Mouse (Mus musculus) hindbrain, embryonic 10.5 days (tissue): ENCODE measurements around the gene Slc2a1. TPM values are rescaled to one million over a fixed set of nuclear protein-coding genes. Genes with fewer than 3 reads are reported as not detected.

Experiments
- DNase-seq: peaks from one replicate; pipeline ENCODE4 v3.0.0-alpha.2; 2017; ENCODE audit warnings: low spot score
- H3K27ac ChIP-seq: fragments of 300-500 bp; sonication (generic); 2 replicates; pipeline ENCODE4 v1.5.1; 2016; ENCODE audit warnings: mild to moderate bottlenecking, moderate library complexity
- H3K27me3 ChIP-seq: fragments of 300-500 bp; sonication (generic); 2 replicates; pipeline ENCODE4 v1.6.1; 2016; ENCODE audit warnings: mild to moderate bottlenecking; ENCODE audit not compliant: poor library complexity, insufficient read depth, severe bottlenecking
- H3K36me3 ChIP-seq: fragments of 300-500 bp; sonication (generic); 2 replicates; pipeline ENCODE4 v1.6.1; 2016; ENCODE audit warnings: mild to moderate bottlenecking, moderate library complexity
- H3K4me1 ChIP-seq: fragments of 300-500 bp; sonication (generic); replicated peaks from 2 replicates; pipeline ENCODE4 v1.6.1; 2016; ENCODE audit warnings: mild to moderate bottlenecking
- H3K4me3 ChIP-seq: fragments of 300-500 bp; sonication (generic); 2 replicates; pipeline ENCODE4 v1.5.1; 2016; ENCODE audit warnings: mild to moderate bottlenecking, moderate library complexity
- H3K9me3 ChIP-seq: fragments of 300-500 bp; sonication (generic); 2 replicates; pipeline ENCODE4 v1.6.1; 2016; ENCODE audit warnings: mild to moderate bottlenecking, moderate library complexity
- WGBS: fragments of 180-500 bp; shearing (Covaris S2); methylation state at CpG from one replicate; pipeline ENCODE4 v1.1.7; 2016; 5-methylcytosine and 5-hydroxymethylcytosine counted together
- polyA plus RNA-seq: library from polyadenylated mRNA; unstranded; fragments of >200 nt; fragmentation: Nextera tagmentation; extraction: Ambion mirVana; gene quantifications from 2 replicates; pipeline ENCODE4 v1.2.1, GENCODE M21; 2016

The Slc2a1 gene
- polyA plus RNA-seq, 1 experiment from 2014 or later = 153 TPM

DNA sequence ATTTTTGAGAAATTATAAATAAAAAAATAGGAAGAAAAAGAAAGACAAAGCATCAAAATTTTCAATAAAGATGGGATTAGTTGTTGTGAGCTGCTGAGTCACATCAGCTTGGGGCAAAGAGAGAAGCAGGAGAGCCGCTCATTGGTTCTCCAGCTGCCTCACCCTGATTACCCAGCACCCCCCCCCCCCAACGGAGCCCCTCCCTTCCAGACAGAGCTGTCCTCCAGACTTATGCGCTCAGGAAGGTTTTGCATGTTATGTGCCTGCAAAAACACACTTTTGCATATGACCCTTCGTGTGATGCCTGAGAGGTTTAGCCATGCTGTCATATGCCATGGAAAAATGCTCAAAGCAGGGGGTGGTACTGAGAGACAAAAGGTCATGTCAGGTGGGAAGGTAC, 3.7 kb upstream of the Slc2a1 start:
- no peaks in the 10 kb centered on the region for H3K9me3 ChIP-seq
- peaks cover 43% of the 10 kb centered on the region for H3K4me1 ChIP-seq
- peak overlapping the region; percentile 81 for H3K27ac ChIP-seq
- WGBS = 43% methylated on average over 4 of the region's 4 CpGs
- no peaks in the 10 kb centered on the region for H3K36me3 ChIP-seq
- H3K27me3 ChIP-seq = 0 out of 2 replicates have a peak, but pooled peaks cover 5% of the 10 kb centered on the region
- DNase-seq = no peak
- peak overlapping the region; percentile 50; the same call in 1 of the 2 replicates for H3K4me3 ChIP-seq

DNA sequence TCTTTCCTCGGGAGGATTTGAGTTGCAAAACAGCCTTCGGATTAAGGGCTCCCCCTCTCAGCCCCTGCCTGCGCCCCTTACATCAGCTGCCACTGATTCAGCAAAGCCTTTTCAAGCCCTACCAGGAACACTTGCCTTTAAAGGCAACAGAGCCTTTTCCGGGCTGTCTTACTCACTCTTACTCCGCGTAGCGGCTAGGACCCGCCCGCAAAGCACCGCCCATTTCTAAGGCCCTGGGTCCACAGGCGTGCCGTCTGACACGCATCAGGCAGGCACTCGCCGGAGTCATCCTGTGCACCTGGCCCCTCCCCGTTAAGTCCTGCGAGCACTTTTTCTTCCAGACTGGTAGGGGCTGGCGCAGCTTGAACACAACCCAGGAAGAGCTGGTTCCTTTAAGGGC, 2.8 kb upstream of the Slc2a1 start:
- Histone ChIP-seq H3K4me3 (peak overlapping the region; percentile 50), H3K27ac (peak overlapping the region; percentile 81), H3K4me1 (peaks cover 51% of the 10 kb centered on the region), H3K9me3 (no peaks in the 10 kb centered on the region), H3K36me3 (0 out of 2 replicates have a peak, but pooled peaks cover 3% of the 10 kb centered on the region), H3K27me3 (0 out of 2 replicates have a peak, but pooled peaks cover 5% of the 10 kb centered on the region)
- under 1% methylated on average over 18 of the region's 18 CpGs for WGBS
- DNase-seq = peak; percentile 70

DNA sequence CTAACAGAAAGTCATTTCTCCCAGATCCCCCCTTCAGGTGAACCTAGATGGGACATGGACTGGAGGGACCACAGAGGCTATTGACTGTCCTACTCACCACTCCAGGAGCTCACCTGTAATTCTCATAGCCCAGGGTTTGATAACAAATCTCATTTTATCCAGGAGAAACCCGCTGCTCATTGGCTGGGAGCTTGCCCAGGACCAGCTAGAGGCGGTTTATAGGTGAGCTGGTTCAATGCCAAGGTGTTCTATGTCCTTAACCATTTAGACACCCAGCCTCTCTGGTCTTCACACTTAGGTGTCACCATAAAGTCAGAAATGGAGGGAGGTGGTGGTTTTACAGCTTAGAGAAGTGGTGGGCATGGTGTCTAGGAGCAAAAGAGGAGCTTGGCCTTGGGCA, 644 bp upstream of the Slc2a1 start:
- H3K4me1 ChIP-seq = peaks cover 73% of the 10 kb centered on the region
- peaks cover 20% of the 10 kb centered on the region for H3K36me3 ChIP-seq
- H3K4me3 ChIP-seq = peak overlapping the region; percentile 91
- 73% methylated on average over 2 of the region's 2 CpGs for WGBS
- peak overlapping the region; percentile 99 for H3K27ac ChIP-seq
- DNase-seq = no peak
- H3K9me3 ChIP-seq = no peaks in the 10 kb centered on the region
- H3K27me3 ChIP-seq = 0 out of 2 replicates have a peak, but pooled peaks cover 5% of the 10 kb centered on the region

DNA sequence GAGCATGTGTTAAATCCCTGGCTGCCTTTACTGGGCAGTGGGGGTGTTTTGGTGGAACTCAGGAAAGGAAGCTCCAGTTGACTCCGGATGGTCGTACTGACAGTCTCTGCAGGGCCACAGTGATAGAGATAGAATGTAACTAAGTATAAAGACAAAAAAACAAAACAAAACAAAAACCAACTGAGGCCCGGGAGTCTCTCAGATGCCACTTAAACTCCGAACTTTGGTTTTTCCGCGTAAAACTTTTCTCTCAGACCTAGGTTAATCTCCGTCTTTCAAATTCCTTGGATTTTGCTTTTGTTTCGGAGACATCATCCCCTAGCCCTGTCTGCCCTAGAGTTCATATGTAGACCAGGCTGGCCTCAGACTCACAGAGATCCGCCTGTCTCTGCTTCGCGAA, 1.1 kb downstream of the Slc2a1 start:
- peaks cover 37% of the 10 kb centered on the region for H3K36me3 ChIP-seq
- 7% methylated on average over 11 of the region's 11 CpGs for WGBS
- DNase-seq = no peak

DNA sequence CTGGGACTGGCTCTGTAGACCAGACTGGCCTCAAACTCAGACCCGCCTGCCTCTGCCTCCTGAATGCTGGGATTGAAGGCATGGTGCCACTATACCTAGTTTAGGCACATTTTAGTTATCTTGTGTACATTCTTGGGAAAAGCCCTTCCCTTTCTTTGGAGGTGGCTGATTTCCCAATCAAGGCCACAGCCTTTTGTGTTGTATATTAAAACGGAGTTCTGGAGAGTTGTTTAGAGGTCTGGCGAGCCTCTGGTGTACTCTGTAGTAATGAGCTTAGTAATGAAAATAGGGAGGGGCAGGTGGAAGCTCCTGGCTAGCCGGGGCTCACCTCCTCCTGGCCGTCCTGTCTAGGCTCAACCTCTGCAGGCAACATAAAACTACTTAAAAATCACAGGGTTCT, 2.0 kb downstream of the Slc2a1 start:
- Histone ChIP-seq H3K4me1 (peaks cover 91% of the 10 kb centered on the region), H3K4me3 (peak overlapping the region; percentile 91), H3K36me3 (peaks cover 46% of the 10 kb centered on the region), H3K9me3 (no peaks in the 10 kb centered on the region), H3K27ac (peak overlapping the region; percentile 99), H3K27me3 (no peaks in the 10 kb centered on the region)
- DNase-seq = no peak
- WGBS = 26% methylated on average over 5 of the region's 5 CpGs

More for the DNA sequence above, 1.1 kb downstream of the Slc2a1 start:
- H3K4me3 ChIP-seq = peak overlapping the region; percentile 91
- peak overlapping the region; percentile 99 for H3K27ac ChIP-seq
- no peaks in the 10 kb centered on the region for H3K9me3 ChIP-seq
- H3K27me3 ChIP-seq = 0 out of 2 replicates have a peak, but pooled peaks cover 5% of the 10 kb centered on the region
- peaks cover 91% of the 10 kb centered on the region for H3K4me1 ChIP-seq

DNA sequence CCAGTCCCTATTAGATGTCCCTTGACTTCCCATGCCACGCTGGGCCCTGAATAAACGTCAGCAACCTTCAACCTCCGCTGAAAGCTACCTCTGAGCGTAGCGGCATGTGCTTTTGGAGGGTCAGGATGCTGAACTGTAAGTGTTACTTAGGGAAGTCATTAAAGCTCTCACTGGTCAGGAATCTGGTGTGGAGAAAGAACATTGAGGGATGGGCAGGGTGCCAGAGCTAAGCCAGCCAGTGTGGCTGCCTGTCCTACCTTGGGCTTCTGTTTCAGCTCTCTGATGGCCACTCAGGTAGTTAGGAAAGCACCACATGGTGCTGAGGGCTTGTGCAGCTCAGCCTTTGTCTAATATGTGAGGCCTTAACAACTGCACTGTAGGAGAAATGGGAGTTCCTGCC, 2.9 kb downstream of the Slc2a1 start:
- Histone ChIP-seq H3K4me3 (peak overlapping the region; percentile 91), H3K27ac (peak overlapping the region; percentile 69; the same call in 1 of the 2 replicates), H3K27me3 (no peaks in the 10 kb centered on the region), H3K4me1 (peaks cover 91% of the 10 kb centered on the region), H3K36me3 (peaks cover 55% of the 10 kb centered on the region), H3K9me3 (no peaks in the 10 kb centered on the region)
- 65% methylated on average over 5 of the region's 5 CpGs for WGBS
- DNase-seq = no peak

DNA sequence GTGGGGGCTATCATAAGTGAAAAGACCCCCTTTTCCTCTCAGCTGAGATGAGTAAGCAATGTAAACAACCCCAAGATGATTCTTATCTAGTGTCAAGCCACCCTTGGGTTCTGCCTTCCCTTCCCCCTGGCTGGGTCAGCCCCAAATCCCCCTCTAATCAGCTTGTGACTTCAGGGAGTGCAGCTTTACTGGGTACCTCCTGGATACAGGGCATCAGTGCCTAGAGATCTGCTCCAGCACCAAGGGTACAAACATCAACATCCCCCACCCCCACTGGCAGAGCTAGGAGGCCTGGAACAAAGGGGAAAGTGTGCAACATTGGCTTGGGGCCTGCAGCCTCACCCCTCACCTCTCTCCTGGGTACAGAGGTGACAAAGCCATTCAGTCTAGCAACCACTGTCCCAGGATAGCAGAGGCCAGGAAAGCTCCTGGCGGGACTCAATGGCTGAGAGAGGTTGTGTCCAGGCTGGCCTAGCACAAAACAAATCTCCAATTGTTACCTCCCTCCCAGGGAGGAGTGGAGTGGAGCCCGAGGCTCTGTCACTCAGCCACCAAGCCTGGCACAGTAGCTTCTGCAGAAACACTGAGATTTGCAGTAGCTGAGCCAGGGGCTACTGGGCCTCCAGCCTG, 3.9 kb downstream of the Slc2a1 start:
- 36% methylated on average over 2 of the region's 2 CpGs for WGBS
- Histone ChIP-seq H3K9me3 (no peaks in the 10 kb centered on the region), H3K4me1 (peaks cover 94% of the 10 kb centered on the region), H3K27ac (peak overlapping the region; percentile 69), H3K36me3 (peaks cover 65% of the 10 kb centered on the region), H3K4me3 (peak overlapping the region; percentile 91), H3K27me3 (no peaks in the 10 kb centered on the region)
- no peak for DNase-seq

DNA sequence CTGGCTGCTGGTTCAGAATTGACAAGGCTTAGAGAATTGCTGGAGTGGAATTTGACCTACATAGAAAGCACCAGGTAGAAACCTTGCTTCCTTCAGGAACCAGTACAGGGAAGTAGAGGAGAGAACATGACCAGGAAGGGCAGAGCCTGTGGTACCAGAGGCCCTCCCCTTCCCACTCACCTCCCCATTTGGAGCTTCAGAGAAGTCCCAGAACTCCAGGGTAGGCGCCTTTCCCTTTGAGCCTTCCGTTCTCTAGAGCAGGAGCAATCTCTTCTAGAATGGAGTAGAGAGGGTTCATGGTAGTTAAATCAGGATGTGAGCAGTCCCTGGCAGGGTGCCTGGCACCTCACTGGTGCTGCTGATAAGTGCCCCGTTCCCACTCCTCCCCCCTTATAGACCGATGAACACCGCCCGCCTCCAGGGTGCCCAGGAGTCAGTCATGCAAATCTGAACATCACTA, 7.1 kb downstream of the Slc2a1 start:
- peaks cover 81% of the 10 kb centered on the region for H3K4me1 ChIP-seq
- no peaks in the 10 kb centered on the region for H3K9me3 ChIP-seq
- H3K27me3 ChIP-seq = no peaks in the 10 kb centered on the region
- WGBS = 72% methylated on average over 6 of the region's 6 CpGs
- H3K27ac ChIP-seq = no peak overlapping the region
- peaks cover 90% of the 10 kb centered on the region for H3K36me3 ChIP-seq
- DNase-seq = no peak
- H3K4me3 ChIP-seq = no peak overlapping the region

DNA sequence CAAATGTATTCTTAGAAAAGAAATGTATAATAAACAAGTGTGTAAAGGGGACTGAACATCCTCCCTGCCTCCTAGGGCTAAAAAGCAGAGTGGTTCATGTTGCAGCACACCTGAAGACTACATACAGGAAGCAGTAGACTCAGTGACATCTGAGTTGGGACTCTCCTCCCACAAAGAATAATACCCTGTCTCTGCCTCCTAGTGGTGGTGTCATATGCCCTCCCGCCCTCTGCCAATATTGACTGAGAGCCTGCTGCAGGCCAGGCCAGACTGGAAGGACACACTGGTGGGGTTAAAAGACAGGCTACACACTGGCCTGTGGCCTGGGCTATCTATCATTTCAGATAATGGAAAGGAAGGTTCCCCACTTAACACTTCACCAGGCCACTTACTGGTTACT, 7.8 kb downstream of the Slc2a1 start:
- DNase-seq = no peak
- WGBS = 58% methylated on average over 1 of the region's 1 CpGs
- Histone ChIP-seq H3K4me3 (no peak overlapping the region), H3K4me1 (peaks cover 78% of the 10 kb centered on the region), H3K27me3 (no peaks in the 10 kb centered on the region), H3K36me3 (peaks cover 95% of the 10 kb centered on the region), H3K27ac (no peak overlapping the region), H3K9me3 (no peaks in the 10 kb centered on the region)

DNA sequence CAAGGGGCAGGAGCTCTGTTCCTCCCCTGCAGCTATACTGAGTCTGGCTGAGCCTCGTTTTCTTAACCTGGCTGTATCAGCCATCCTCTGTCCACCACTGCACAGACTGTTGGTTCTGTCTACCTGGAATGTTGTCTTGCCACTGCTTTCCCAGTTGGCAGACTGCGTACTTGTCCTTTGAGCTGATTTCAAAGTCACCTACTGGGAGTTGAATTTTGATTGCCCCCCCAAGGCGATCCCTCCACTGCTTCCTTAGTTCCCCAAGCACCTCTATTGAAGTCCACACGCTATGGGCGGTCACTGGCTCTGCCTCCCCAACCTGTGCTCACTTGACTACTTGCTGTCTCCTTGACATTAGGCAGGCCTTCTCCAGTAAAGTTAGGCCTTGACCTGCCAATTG, 9.1 kb downstream of the Slc2a1 start:
- Histone ChIP-seq H3K36me3 (peaks cover 95% of the 10 kb centered on the region), H3K27me3 (no peaks in the 10 kb centered on the region), H3K27ac (no peak overlapping the region), H3K9me3 (no peaks in the 10 kb centered on the region), H3K4me3 (no peak overlapping the region), H3K4me1 (peaks cover 74% of the 10 kb centered on the region)
- 83% methylated on average over 5 of the region's 5 CpGs for WGBS
- DNase-seq = no peak

DNA sequence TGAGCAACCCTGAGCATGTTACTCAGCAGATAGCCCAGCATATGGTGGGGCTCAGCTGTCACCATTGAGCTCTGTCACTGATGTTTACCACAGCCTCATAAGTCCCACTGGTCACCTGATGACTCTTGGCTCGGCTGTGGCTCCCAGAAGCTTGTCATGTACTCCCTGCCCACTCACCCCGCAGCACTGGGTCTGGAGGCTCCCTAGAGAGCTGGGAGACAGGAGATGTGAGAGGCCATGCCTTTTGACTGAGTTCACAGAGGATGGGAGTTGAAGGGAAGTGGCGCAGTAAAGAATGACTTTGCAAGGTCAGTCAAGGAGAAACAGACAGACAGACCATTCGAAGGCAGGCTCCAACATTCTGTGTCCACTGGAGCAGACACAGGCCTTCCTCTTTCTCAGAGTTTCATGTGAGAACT, 10.2 kb downstream of the Slc2a1 start:
- H3K36me3 ChIP-seq = peaks cover 95% of the 10 kb centered on the region
- H3K27ac ChIP-seq = no peak overlapping the region
- 70% methylated on average over 4 of the region's 4 CpGs for WGBS
- DNase-seq = no peak
- no peaks in the 10 kb centered on the region for H3K27me3 ChIP-seq
- peaks cover 72% of the 10 kb centered on the region for H3K4me1 ChIP-seq
- no peaks in the 10 kb centered on the region for H3K9me3 ChIP-seq
- H3K4me3 ChIP-seq = no peak overlapping the region

DNA sequence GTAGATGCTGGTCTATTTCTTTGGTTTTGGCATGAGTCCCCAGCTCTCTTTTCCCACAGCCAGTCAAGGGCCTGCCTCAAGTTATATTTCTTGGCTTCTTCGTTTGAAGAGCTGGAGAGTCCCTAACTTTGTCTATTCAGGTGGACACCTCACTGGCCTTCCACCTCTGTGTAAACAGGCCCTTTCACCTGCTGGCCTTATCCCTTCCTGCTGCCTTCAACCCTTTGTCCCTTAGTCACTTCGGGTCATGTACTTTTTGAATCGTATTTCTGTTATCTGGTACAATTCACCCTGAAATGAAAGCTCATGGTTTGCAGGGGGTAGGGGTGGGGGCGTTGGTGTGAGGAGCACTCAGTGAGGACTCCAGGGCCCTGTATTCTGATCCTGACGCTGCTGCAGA, 10.8 kb downstream of the Slc2a1 start:
- DNase-seq = no peak
- Histone ChIP-seq H3K4me3 (no peak overlapping the region), H3K27ac (no peak overlapping the region), H3K36me3 (peaks cover 95% of the 10 kb centered on the region), H3K9me3 (no peaks in the 10 kb centered on the region), H3K27me3 (no peaks in the 10 kb centered on the region), H3K4me1 (peaks cover 72% of the 10 kb centered on the region)
- WGBS = 81% methylated on average over 5 of the region's 5 CpGs

DNA sequence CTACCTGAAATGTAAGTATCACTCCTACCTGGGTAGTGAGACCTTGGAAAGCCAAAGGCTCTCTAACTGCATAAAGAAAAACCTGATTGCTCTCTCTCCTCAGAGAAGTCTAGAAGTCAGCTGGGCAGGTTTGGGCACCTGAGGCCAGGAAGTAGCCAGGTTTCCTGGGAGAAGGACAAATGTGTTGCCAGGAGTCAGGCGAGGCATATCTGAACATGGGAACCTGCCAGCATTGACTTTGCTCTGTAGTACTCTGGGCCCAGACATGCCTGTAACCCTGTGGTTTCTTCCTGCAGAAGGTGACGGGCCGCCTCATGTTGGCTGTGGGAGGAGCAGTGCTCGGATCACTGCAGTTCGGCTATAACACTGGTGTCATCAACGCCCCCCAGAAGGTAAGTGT, 11.6 kb downstream of the Slc2a1 start:
- H3K4me3 ChIP-seq = no peak overlapping the region
- H3K36me3 ChIP-seq = peaks cover 95% of the 10 kb centered on the region
- H3K27me3 ChIP-seq = no peaks in the 10 kb centered on the region
- H3K27ac ChIP-seq = no peak overlapping the region
- H3K4me1 ChIP-seq = peaks cover 71% of the 10 kb centered on the region
- no peak for DNase-seq
- H3K9me3 ChIP-seq = no peaks in the 10 kb centered on the region
- 89% methylated on average over 6 of the region's 6 CpGs for WGBS
